Comparison of ENCODE assay signal across 13 mouse cellular contexts in genomic region chr13:58397651-58398050, GRCm38 (mm10).
"Had no signal": no experiment of that assay in that cellular context is flagged by ENCODE, and none has a peak within 500 bp of the region (broad histone marks: within the 10 kb centered on the region; RNA-seq: fewer than 3 reads in every experiment).

No protein-coding gene starts in this region.

- H3K4me3 ChIP-seq: layer of hippocampus, adult 2 months; limb, embryonic 15.5 days; liver, embryonic 12.5 days; megakaryocyte, embryonic 14.5 days; midbrain, embryonic 13.5 days had no signal

- H3K4me2 ChIP-seq: limb, embryonic 15.5 days; liver, embryonic 12.5 days; lung, embryonic 14.5 days; midbrain, embryonic 13.5 days had no signal

- DNase-seq: kidney, adult 18-20 months; kidney, postnatal 10 days; kidney, postnatal 4 days; lung, embryonic 14.5 days; lung, postnatal 10 days; right cerebral cortex, postnatal 14 days; thymus, postnatal 36 days had no signal

- ATAC-seq: liver, embryonic 12.5 days; midbrain, embryonic 13.5 days had no signal

- H3K9ac ChIP-seq: limb, embryonic 15.5 days; liver, embryonic 12.5 days; lung, embryonic 14.5 days; midbrain, embryonic 13.5 days had no signal

- H3K27ac ChIP-seq: layer of hippocampus, adult 2 months; limb, embryonic 15.5 days; liver, embryonic 12.5 days; macrophage; midbrain, embryonic 13.5 days had no signal

- H3K27me3 ChIP-seq: limb, embryonic 15.5 days; liver, embryonic 12.5 days; megakaryocyte, embryonic 14.5 days; midbrain, embryonic 13.5 days had no signal

- H3K9me3 ChIP-seq: limb, embryonic 15.5 days; liver, embryonic 12.5 days; megakaryocyte, embryonic 14.5 days; midbrain, embryonic 13.5 days had no signal
